Mouse (Mus musculus) granulocyte monocyte progenitor cell, adult 5-6 weeks (primary cell): Measurements from ENCODE around the gene Tbcel. TPM values are rescaled to one million over a fixed set of nuclear protein-coding genes. Genes with fewer than 3 reads are reported as not detected.

Experiments used
- ATAC-seq: replicated peaks from 2 replicates; pipeline ENCODE4 v1.8.0; 2016; ENCODE audit warnings: mild to moderate bottlenecking, moderate TSS enrichment, inconsistent platforms; ENCODE audit not compliant: poor library complexity, severe bottlenecking
- total RNA-seq, 2 experiments: library from RNA; stranded (forward) in 1 of 2; stranded (reverse) in 1 of 2; fragments of 200-712, 200-1000 nt in 1 of 2; fragments of >200 nt in 1 of 2; fragmentation: Nextera tagmentation in 1 of 2; gene quantifications; 2 replicates each; pipeline ENCODE4 v1.2.3; 2014 to 2017

Gene Tbcel
- total RNA-seq (2014; fragmentation: Nextera tagmentation): 10.0 and 14.3 TPM in 2 replicates
- 9.7 and 11.3 TPM in 2 replicates for total RNA-seq (2017)

GRCm38 (mm10) chr9:42507709-42508108 lies at the start of gene Tbcel:
Gene Tbcel (minus strand): TSS chr9:42507809.
- ATAC-seq: no peak

- no peak for ATAC-seq
Measured at GRCm38 (mm10) chr9:42555186-42555585, 47.6 kb upstream of the Tbcel start.

GRCm38 (mm10) chr9:42550116-42550515 lies 42.5 kb upstream of the Tbcel start:
- peak; percentile 79 for ATAC-seq

GRCm38 (mm10) chr9:42548981-42549380 lies 41.4 kb upstream of the Tbcel start:
- no peak for ATAC-seq

GRCm38 (mm10) chr9:42544521-42544920 lies 36.9 kb upstream of the Tbcel start:
- ATAC-seq: no peak

GRCm38 (mm10) chr9:42533491-42533890 lies 25.9 kb upstream of the Tbcel start:
- ATAC-seq: no peak

GRCm38 (mm10) chr9:42533041-42533440 lies 25.4 kb upstream of the Tbcel start:
- ATAC-seq: no peak

- ATAC-seq: no peak
Measured at GRCm38 (mm10) chr9:42531951-42532350, 24.3 kb upstream of the Tbcel start.

- no peak for ATAC-seq
Measured at GRCm38 (mm10) chr9:42530221-42531152, 22.9 kb upstream of the Tbcel start.

GRCm38 (mm10) chr9:42520587-42521084 lies 13.0 kb upstream of the Tbcel start:
- ATAC-seq: no peak

GRCm38 (mm10) chr9:42518163-42518562 lies 10.6 kb upstream of the Tbcel start:
- ATAC-seq: no peak

GRCm38 (mm10) chr9:42513159-42513558 lies 5.5 kb upstream of the Tbcel start:
- ATAC-seq: no peak

GRCm38 (mm10) chr9:42512312-42512711 lies 4.7 kb upstream of the Tbcel start:
- ATAC-seq: no peak

GRCm38 (mm10) chr9:42508235-42508634 lies 626 bp upstream of the Tbcel start:
- ATAC-seq: no peak

- ATAC-seq: no peak
Measured at GRCm38 (mm10) chr9:42507022-42507421, 587 bp downstream of the Tbcel start.

GRCm38 (mm10) chr9:42504971-42505510 lies 2.6 kb downstream of the Tbcel start:
- ATAC-seq: no peak

GRCm38 (mm10) chr9:42504559-42504958 lies 3.0 kb downstream of the Tbcel start:
- no peak for ATAC-seq

- ATAC-seq: no peak
Measured at GRCm38 (mm10) chr9:42503709-42504108, 3.9 kb downstream of the Tbcel start.

GRCm38 (mm10) chr9:42496296-42496695 lies 11.3 kb downstream of the Tbcel start:
- no peak for ATAC-seq

- ATAC-seq: no peak
Measured at GRCm38 (mm10) chr9:42491780-42492179, 15.8 kb downstream of the Tbcel start.

GRCm38 (mm10) chr9:42490589-42491382 lies 16.8 kb downstream of the Tbcel start:
- ATAC-seq: no peak
